8 mouse cellular contexts compared by ENCODE assay signal in the genomic region with DNA sequence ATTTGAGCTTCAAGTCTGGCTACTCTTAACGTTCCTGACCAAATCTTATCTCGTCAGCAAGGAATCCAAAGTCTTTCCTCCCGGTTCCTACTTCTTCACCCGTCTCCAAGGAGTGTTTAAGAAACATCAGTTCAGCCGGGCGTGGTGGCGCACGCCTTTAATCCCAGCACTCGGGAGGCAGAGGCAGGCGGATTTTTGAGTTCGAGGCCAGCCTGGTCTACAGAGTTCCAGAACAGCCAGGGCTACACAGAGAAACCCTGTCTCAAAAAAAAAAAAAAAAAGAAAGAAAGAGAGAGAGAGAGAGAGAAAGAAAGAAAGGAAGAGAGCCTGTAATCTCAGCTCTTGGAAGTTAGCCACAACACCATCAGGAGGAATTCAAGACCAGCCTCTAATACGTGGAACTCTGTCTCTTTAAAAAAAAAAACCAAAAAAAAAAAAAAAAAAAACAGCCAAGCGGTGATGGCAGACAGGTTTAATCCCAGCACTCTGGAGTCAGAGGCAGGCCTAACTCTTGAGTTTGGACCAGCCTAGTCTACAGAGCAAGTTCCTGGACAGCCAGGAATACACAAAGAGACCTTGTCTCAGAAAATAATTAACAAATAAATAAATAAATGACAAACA. TPM values are rescaled to one million over a fixed set of nuclear protein-coding genes. Genes with fewer than 3 reads are reported as not detected.
DNase-seq lines count a peak whose midpoint lies in the region; ATAC-seq and TF ChIP-seq lines count a peak whose summit lies in the region.
"Not testable (repeated sequence)": the region's sequence is repeated elsewhere in the genome, so short reads cannot be mapped to it uniquely, and the experiment has no call there.

No protein-coding gene starts in this region.

- H3K79me3 ChIP-seq in C2C12 (ENCODE audit: low read depth): peaks cover 44% of the 10 kb centered on the region

- H3K4me2 ChIP-seq in forebrain, embryonic 14.5 days (ENCODE audit: low read length): peak overlapping the region; percentile 80
- H3K4me2 ChIP-seq in hindbrain, embryonic 11.5 days (replicated peaks; ENCODE audit: low read depth, low read length): peak overlapping the region; percentile 78
- peak overlapping the region; percentile 57 for H3K4me2 ChIP-seq in kidney, embryonic 16.5 days (replicated peaks; ENCODE audit: low read depth, low read length)
- peak overlapping the region; percentile 85 for H3K4me2 ChIP-seq in liver, embryonic 15.5 days
- H3K4me2 ChIP-seq in midbrain, embryonic 15.5 days: peak overlapping the region; percentile 81
- H3K4me2 ChIP-seq in stomach, embryonic 15.5 days: peak overlapping the region; percentile 72

- peak overlapping the region; percentile 90 for H3ac ChIP-seq in C2C12 (ENCODE audit: control insufficient read depth, insufficient read length, low read depth)

- H3K4me3 ChIP-seq in C2C12 (ENCODE audit: insufficient read depth, poor library complexity, severe bottlenecking): peak overlapping the region; percentile 87
- H3K4me3 ChIP-seq in brown adipose tissue, adult 24 weeks (ENCODE audit: insufficient read depth, low read depth, low read length): peak overlapping the region; percentile 74
- H3K4me3 ChIP-seq in forebrain, embryonic 14.5 days (ENCODE audit: low read depth, low read length): peak overlapping the region; percentile 96
- H3K4me3 ChIP-seq in hindbrain, embryonic 11.5 days (ENCODE audit: low read depth, low read length): peak overlapping the region; percentile 95
- H3K4me3 ChIP-seq in kidney, embryonic 16.5 days (ENCODE audit: low read length): peak overlapping the region; percentile 100
- peak overlapping the region; percentile 91 for H3K4me3 ChIP-seq in liver, embryonic 15.5 days (replicated peaks)
- H3K4me3 ChIP-seq in midbrain, embryonic 15.5 days: peak overlapping the region; percentile 96
- peak overlapping the region; percentile 100 for H3K4me3 ChIP-seq in stomach, embryonic 15.5 days (replicated peaks)

- H3K9me3 ChIP-seq in forebrain, embryonic 14.5 days (replicated peaks; ENCODE audit: control insufficient read depth, low read length); hindbrain, embryonic 11.5 days (ENCODE audit: control insufficient read depth, low read length); kidney, embryonic 16.5 days (ENCODE audit: low read length); liver, embryonic 15.5 days (replicated peaks); midbrain, embryonic 15.5 days; stomach, embryonic 15.5 days: not testable (repeated sequence)

- WGBS in forebrain, embryonic 14.5 days: 38% methylated on average over 13 of the region's 13 CpGs
- WGBS in hindbrain, embryonic 11.5 days: 31% methylated on average over 13 of the region's 13 CpGs
- WGBS in kidney, embryonic 16.5 days: 27% methylated on average over 13 of the region's 13 CpGs
- WGBS in liver, embryonic 15.5 days (ENCODE audit: insufficient replicate concordance): 19% methylated on average over 13 of the region's 13 CpGs
- 31% methylated on average over 13 of the region's 13 CpGs for WGBS in midbrain, embryonic 15.5 days
- WGBS in stomach, embryonic 15.5 days: 20% methylated on average over 13 of the region's 13 CpGs

- peak overlapping the region; percentile 83 for H3K27ac ChIP-seq in brown adipose tissue, adult 24 weeks (replicated peaks; ENCODE audit: low read depth, low read length)
- peak overlapping the region; percentile 80 for H3K27ac ChIP-seq in forebrain, embryonic 14.5 days (ENCODE audit: low read depth, low read length)
- not testable (repeated sequence) for H3K27ac ChIP-seq in hindbrain, embryonic 11.5 days (ENCODE audit: low read depth, low read length)
- H3K27ac ChIP-seq in kidney, embryonic 16.5 days (ENCODE audit: low read length): peak overlapping the region; percentile 94
- peak overlapping the region; percentile 90 for H3K27ac ChIP-seq in liver, embryonic 15.5 days (replicated peaks)
- peak overlapping the region; percentile 96 for H3K27ac ChIP-seq in midbrain, embryonic 15.5 days
- peak overlapping the region; percentile 96 for H3K27ac ChIP-seq in stomach, embryonic 15.5 days

- H3K36me3 ChIP-seq in C2C12 (ENCODE audit: control insufficient read depth, insufficient read depth); forebrain, embryonic 14.5 days (ENCODE audit: control insufficient read depth, insufficient read depth, low read length); hindbrain, embryonic 11.5 days (ENCODE audit: control insufficient read depth, insufficient read depth, low read length); kidney, embryonic 16.5 days (ENCODE audit: insufficient read depth, low read length); liver, embryonic 15.5 days (replicated peaks); midbrain, embryonic 15.5 days (replicated peaks); stomach, embryonic 15.5 days: not testable (repeated sequence)

- not testable (repeated sequence) for H3K27me3 ChIP-seq in C2C12 (ENCODE audit: control insufficient read depth, insufficient read depth, insufficient read length); forebrain, embryonic 14.5 days (replicated peaks; ENCODE audit: control insufficient read depth, insufficient read depth, low read length); hindbrain, embryonic 11.5 days (ENCODE audit: control insufficient read depth, insufficient read depth, low read length); kidney, embryonic 16.5 days (ENCODE audit: insufficient read depth, low read length); liver, embryonic 15.5 days; midbrain, embryonic 15.5 days (replicated peaks); stomach, embryonic 15.5 days (replicated peaks)

- peak overlapping the region; percentile 94 for H3K9ac ChIP-seq in forebrain, embryonic 14.5 days (ENCODE audit: low read length)
- H3K9ac ChIP-seq in hindbrain, embryonic 11.5 days (ENCODE audit: low read depth, low read length): peak overlapping the region; percentile 89
- H3K9ac ChIP-seq in kidney, embryonic 16.5 days (replicated peaks; ENCODE audit: low read length): peak overlapping the region; percentile 96
- peak overlapping the region; percentile 87 for H3K9ac ChIP-seq in liver, embryonic 15.5 days
- peak overlapping the region; percentile 37 for H3K9ac ChIP-seq in midbrain, embryonic 15.5 days
- H3K9ac ChIP-seq in stomach, embryonic 15.5 days: peak overlapping the region; percentile 92; the same call in 1 of the 2 replicates

- H3K79me2 ChIP-seq in C2C12 (ENCODE audit: control insufficient read depth, insufficient read depth): peaks cover 45% of the 10 kb centered on the region

- TF ChIP-seq CTCF in C2C12 (IDR thresholded peaks at IDR 0.05; ENCODE audit: control insufficient read depth, insufficient read depth, insufficient read length): not testable (repeated sequence)

- ATAC-seq in forebrain, embryonic 14.5 days; kidney, embryonic 16.5 days (ENCODE audit: low FRiP score, low TSS enrichment); stomach, embryonic 15.5 days (ENCODE audit: insufficient read depth, low FRiP score, low read depth): not testable (repeated sequence)
- ATAC-seq in hindbrain, embryonic 11.5 days (ENCODE audit: low FRiP score): peak; percentile 53
- peak; percentile 25 for ATAC-seq in liver, embryonic 15.5 days (ENCODE audit: insufficient read depth)
- ATAC-seq in midbrain, embryonic 15.5 days (replicated peaks): peak; percentile 60; the same call in 1 of the 2 replicates

- DNase-seq in forebrain, embryonic 14.5 days (ENCODE audit: low spot score); hindbrain, embryonic 11.5 days (ENCODE audit: low spot score): not testable (repeated sequence)

- not testable (repeated sequence) for H3K4me1 ChIP-seq in brown adipose tissue, adult 24 weeks (ENCODE audit: control insufficient read depth, insufficient read depth, insufficient read length, low read length); hindbrain, embryonic 11.5 days (replicated peaks; ENCODE audit: control insufficient read depth, insufficient read depth, low read length); kidney, embryonic 16.5 days (ENCODE audit: insufficient read depth, low read length); stomach, embryonic 15.5 days
- peaks cover 10% of the 10 kb centered on the region for H3K4me1 ChIP-seq in forebrain, embryonic 14.5 days (ENCODE audit: control insufficient read depth, insufficient read depth, low read length)
- H3K4me1 ChIP-seq in liver, embryonic 15.5 days (replicated peaks): peaks cover 23% of the 10 kb centered on the region
- peaks cover 22% of the 10 kb centered on the region for H3K4me1 ChIP-seq in midbrain, embryonic 15.5 days

RNA-seq across cellular contexts. Expression of a gene that starts 0.4 kb away (rescaled TPM):
- 29.4 TPM for polyA plus RNA-seq in C2C12 (2012; fragmentation: generic; extraction: Trizol)
- polyA plus RNA-seq in brown adipose tissue, adult 24 weeks (2012; ENCODE audit: insufficient read depth, insufficient read length, missing spikeins): 32.5 and 33.2 TPM in 2 replicates
- 97.5 and 105 TPM in 2 replicates for polyA plus RNA-seq in forebrain, embryonic 14.5 days (2014; fragmentation: Nextera tagmentation; extraction: Ambion mirVana)
- 97.3 and 118 TPM in 2 replicates for polyA plus RNA-seq in hindbrain, embryonic 11.5 days (2014; fragmentation: Nextera tagmentation; extraction: Ambion mirVana)
- 101 and 106 TPM in 2 replicates for polyA plus RNA-seq in kidney, embryonic 16.5 days (2015; fragmentation: Nextera tagmentation; extraction: Ambion mirVana)
- polyA plus RNA-seq in liver, embryonic 15.5 days (2015; fragmentation: Nextera tagmentation; extraction: Ambion mirVana): 31.5 and 32.0 TPM in 2 replicates
- 87.5 and 93.2 TPM in 2 replicates for polyA plus RNA-seq in midbrain, embryonic 15.5 days (2015; fragmentation: Nextera tagmentation; extraction: Ambion mirVana)
- polyA plus RNA-seq in stomach, embryonic 15.5 days (2015; fragmentation: Nextera tagmentation; extraction: Ambion mirVana): 76.7 and 77.0 TPM in 2 replicates

Comparison
In these comparisons a context has a peak if more than half of its experiments do, and no peak if none do; other contexts are left out.
1. H3K9ac ChIP-seq: peak in every context shown above with its lines; median percentile 96 in kidney, embryonic 16.5 days; 94 in forebrain, embryonic 14.5 days; 92 in stomach, embryonic 15.5 days; 89 in hindbrain, embryonic 11.5 days; 87 in liver, embryonic 15.5 days; 37 in midbrain, embryonic 15.5 days.